Mouse (Mus musculus) thymus, adult 2 months (tissue): Measurements from ENCODE around the gene Ceacam2.

Source experiments
- CTCF ChIP-seq: fragments of 200-500 bp; IDR thresholded peaks from 2 replicates; pipeline ENCODE4 v1.5.1; 2012; ENCODE audit warnings: mild to moderate bottlenecking, control low read depth, low read length, moderate library complexity, borderline replicate concordance; ENCODE audit not compliant: control insufficient read depth, poor library complexity, insufficient read depth; ENCODE audit errors: extremely low read depth
- POLR2A ChIP-seq: fragments of 200-500 bp; IDR thresholded peaks from 2 replicates; pipeline ENCODE4 v1.6.1; 2012; ENCODE audit warnings: mild to moderate bottlenecking, low read length, control low read depth, moderate library complexity; ENCODE audit not compliant: control insufficient read depth, poor library complexity, insufficient read depth; ENCODE audit errors: extremely low read depth

GRCm38 (mm10) chr7:25486186-25486585, 53.5 kb downstream of the Ceacam2 start:
- TF ChIP-seq CTCF (no peak), POLR2A (no peak)
